Mouse (Mus musculus): ENCODE data around the gene H2-M1.

- TF ChIP-seq CTCF (IDR thresholded peaks at IDR 0.05; ENCODE audit: low read depth, low read length) (no peak), POLR2A (IDR thresholded peaks at IDR 0.05; ENCODE audit: borderline replicate concordance, low read depth, low read length) (no peak)
Observed at GRCm38 (mm10) chr17:36642566-36642965, 29.5 kb downstream of the H2-M1 start, which contains the start of gene H2-M9.
